Mouse (Mus musculus) brain, embryonic 14.5 days (tissue): ENCODE data around the gene Banf2. TPM values are rescaled to one million over a fixed set of nuclear protein-coding genes. Genes with fewer than 3 reads are reported as not detected.
A peak's percentile ranks its signal among the peaks of the same experiment; 100 is the strongest.

Experiments used
- DNase-seq: peaks from one replicate; pipeline ENCODE4 v3.0.0-alpha.2; 2011; ENCODE audit warnings: low read depth
- CTCF ChIP-seq: fragments of 200-500 bp; IDR thresholded peaks from 2 replicates; pipeline ENCODE4 v1.5.1; 2012; ENCODE audit warnings: inconsistent platforms, mild to moderate bottlenecking, moderate library complexity, borderline replicate concordance; ENCODE audit not compliant: insufficient read depth, insufficient read length; ENCODE audit errors: extremely low read depth
- POLR2A ChIP-seq: fragments of 200-500 bp; IDR thresholded peaks from 2 replicates; pipeline ENCODE4 v1.6.1; 2012; ENCODE audit warnings: mild to moderate bottlenecking, inconsistent platforms, borderline replicate concordance; ENCODE audit not compliant: poor library complexity, insufficient read depth, insufficient read length, severe bottlenecking; ENCODE audit errors: extremely low read depth
- polyA plus RNA-seq: library from polyadenylated mRNA; depleted of rRNA; stranded (reverse); fragments of >200 nt; gene quantifications from 2 replicates; pipeline ENCODE4 v1.2.3, GENCODE M21; 2012; rRNA removed

Banf2 gene
- polyA plus RNA-seq, result not detected in 2 replicates

DNA sequence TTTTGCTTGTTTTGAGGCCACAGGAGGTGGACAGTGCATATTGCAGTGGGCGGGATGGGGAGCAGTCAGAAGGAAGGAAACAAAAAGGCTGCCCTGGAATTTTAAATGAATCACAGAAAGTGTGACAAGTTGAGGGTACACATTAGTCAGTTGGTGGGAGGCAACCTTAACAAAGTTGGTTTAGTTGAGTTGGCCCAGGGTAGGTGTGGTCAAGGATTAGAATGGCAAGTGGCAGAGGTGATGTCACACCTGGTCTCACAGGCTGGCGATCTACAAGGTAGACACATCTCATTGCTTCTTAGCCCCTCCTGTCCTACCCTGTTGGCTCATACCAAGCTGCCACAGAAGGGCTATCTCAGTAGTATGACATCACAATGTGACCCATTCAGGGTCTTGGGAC lies at the start of gene Banf2:
Gene Banf2 (plus strand): TSS at position 396 of the 400 bp plus-strand sequence.
- no peak for TF ChIP-seq CTCF
- no peak for DNase-seq

DNA sequence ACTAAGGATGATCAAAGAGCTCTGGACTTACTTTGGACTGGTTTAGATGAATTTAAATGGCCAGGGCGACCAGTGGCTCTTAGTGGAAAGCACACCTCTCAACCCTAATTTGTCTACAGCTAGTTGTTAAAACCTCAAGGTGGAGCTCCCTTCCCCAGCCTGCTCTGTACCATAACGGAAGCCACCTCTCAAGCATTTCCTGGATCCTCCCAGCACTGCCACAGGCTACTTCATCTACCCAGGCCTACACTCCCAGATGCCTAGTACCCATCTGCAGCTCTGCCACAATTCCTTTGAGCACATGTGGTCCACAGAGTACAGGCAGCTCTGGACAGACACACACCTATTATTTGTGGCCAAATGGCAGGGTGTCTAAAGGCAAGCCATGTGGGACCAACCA lies 49.4 kb upstream of the Banf2 start:
- DNase-seq, result no peak
- TF ChIP-seq POLR2A (no peak), CTCF (no peak)

DNA sequence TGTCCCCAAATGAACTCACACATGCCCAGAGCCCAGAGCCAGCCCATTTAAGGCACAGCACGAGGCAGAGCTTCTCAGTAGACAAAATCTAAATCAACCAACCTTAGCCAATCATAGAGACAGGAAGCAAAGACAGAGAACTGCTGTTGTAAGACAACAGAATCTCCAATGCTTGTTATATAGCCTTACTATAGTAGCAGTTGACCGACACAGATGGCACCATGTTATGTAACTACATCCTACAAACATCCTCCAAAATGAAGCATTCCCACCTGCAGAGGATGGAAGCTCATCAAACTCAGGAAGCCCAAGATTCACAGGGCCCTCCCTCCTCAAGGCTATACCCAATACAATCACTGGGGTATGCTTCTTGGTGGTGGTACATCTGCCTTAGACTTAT lies 45.4 kb upstream of the Banf2 start:
- no peak for DNase-seq
- TF ChIP-seq POLR2A, result no peak
- TF ChIP-seq CTCF, result no peak

DNA sequence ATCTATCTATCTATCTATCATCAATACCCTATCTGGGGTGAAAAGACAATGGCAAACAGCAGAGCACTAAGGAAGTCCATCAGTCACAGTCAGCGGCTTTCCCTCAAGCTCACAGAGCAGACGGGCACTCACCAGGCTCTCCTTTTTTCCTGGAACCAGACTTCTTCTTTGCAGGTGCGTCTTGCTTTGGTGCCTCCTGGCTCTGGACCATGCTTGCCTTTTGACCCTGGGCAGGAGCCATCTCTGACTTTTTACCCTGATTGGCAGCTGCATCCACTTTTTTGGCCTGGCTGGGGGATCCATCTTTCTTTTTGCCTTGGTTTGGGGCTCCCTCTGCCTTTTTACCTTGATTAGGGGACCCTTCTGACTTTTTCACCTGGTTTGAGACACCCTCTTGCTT lies 44.8 kb upstream of the Banf2 start:
- DNase-seq, result no peak
- no peak for TF ChIP-seq POLR2A
- TF ChIP-seq CTCF, result no peak

DNA sequence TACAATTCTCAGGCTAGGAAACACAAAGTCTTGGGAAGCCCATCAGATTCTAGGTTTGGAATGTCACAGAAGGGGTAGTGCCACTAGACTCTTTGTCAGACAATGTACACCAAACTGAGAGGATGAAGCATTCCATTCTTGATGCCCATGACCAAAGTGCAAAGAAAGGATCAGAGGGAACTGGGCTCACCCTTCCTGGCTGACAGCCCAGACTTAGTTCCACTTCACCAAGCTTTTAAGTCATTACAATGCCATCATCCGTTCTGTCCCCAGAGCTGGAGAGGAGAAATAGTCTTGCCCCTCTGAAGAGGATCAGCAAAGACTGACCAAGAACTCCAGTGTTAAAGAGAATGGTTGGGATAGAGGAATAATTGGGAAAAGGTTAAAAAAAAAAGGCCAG lies 41.9 kb upstream of the Banf2 start:
- TF ChIP-seq POLR2A, result no peak
- no peak for TF ChIP-seq CTCF
- DNase-seq, result peak; percentile 51

DNA sequence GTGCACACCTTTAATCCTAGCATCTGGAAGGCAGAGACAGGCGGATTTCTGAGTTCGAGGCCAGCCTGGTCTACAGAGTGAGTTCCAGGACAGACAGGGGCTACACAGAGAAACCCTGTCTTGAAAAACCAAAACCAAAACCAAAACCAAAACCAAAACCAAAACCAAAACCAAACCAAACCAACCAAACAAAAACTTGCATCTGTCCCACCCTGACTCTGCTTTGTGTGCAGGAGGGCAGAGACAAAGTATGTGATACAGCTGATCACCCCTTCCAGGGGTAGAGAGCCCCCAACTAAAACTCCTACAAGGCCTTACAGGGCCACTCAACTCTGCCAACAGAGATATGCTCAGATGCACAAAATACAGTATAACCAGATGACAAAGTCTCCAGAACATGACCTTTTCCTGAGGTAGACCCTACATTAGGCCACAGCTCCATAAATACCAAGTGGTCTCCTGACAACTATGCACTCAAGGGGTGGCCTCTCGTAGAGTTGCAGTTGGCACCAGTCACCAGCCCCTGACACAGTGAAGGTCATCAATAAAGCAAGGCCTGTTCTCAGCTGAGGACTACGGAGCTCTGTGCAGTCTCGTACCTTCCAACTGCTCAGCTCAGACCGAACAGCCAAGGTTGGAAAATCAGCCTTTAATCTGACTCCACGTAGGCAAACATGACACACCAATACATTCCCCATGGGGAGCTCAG lies 40.7 kb upstream of the Banf2 start:
- no peak for DNase-seq
- TF ChIP-seq POLR2A, result no peak
- no peak for TF ChIP-seq CTCF

DNA sequence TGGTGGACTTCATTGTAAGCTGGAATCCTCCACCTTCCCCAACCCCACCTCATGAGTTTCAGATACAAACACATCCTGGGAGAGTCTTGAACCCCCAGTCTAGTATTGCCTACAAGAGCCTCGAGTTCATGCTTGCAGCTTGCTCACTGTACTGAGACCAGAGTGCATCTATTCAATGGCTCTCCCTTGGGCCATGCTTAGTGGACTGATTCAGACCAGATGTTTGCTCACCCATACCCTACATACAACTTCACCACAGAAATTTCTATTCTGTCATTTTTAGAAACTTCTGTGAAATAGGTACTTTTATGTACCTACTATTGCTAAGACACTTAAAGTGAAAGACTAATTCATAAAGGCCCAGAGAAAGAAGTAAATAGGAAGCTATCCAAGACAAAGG lies 39.9 kb upstream of the Banf2 start:
- no peak for TF ChIP-seq POLR2A
- TF ChIP-seq CTCF, result no peak
- DNase-seq, result no peak

DNA sequence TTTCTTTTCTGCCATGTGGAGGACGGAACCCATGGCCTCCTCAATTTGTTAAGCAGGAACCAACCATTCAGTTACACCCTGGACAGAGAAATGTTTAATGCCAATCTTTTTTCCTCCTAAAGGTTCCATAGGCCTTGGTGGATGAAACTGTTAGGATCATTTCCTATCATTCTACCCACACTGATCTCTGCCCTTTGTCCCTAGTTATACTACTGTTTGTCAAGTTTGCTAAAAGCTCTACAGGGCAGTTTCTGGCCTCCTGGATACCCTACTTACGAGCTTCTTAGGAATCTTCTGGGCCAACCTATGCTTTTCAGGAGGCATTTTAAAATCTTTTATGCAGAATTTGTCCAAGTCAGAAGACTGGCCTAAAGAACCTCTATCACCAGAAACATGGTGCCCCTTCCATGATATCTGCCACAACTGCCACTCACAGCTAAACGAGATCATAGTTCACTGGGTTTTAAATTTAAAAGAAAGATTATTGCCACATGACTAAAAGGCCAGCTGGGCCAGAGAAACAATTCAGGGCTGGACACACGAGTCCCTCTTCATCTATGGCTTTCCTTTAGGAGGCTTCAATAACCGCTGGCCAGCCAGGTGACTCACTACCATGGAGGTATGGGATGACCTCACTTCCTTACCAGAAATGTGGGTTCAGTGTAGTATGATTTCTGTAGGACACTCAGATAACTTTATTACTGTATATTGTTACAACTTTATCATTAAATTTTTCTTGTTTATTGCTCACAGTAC lies 30.5 kb upstream of the Banf2 start:
- no peak for DNase-seq
- TF ChIP-seq POLR2A (no peak), CTCF (no peak)

DNA sequence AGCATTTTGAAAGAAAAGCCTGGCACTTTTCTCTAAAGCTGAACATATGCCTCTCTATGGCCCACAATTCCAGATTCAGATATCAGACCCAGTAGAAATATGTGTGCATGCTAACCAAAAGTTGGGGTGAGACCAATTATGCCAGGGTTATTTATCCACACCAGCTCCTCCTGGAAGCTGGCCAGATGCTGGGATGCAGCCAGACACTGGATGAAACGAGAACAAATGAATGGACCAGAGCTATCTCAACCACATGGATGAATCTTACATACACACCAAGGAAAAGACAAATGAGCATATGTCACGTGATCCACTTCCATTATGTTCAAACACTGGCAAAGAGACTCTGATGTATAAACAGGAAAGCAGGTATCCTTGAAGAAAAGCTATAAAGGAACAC lies 29.3 kb upstream of the Banf2 start:
- peak; percentile 59 for DNase-seq
- TF ChIP-seq CTCF (no peak), POLR2A (no peak)

DNA sequence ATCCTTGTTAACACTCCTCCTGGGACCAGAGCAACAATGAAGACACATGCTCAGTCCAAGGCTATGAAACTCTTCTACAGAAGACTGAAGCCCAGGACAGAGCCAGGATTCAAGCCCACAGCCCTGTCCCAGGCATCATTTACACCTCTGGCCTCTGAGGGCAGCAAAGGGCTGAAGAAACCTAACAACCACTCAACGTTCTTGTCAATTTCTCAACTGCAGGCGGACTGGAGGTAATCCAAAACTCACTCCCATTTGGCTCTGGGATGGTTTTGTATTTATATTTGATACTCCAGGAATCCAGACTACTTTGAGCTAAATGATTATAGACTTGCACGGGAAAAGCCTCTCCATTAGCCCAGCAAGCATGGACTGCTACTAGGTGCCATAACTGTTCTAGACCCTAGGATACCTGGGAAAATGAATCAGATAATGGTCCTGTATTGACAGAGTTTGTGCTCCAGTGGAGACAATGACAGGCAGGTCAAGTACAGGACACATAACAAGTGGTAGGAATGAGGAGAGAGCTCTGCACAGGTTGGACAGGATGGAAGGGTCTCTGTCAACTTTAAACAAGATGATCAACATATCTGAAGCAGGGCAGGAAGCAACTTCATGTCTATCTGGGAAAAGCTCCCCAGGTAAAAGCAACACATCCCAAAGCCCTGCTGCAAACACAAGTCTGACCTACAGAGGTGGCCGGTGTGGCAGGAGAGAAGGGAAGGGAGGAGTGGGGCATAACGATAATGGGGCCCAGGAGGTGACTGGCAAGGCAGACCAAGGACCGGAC lies 27.5 kb upstream of the Banf2 start:
- no peak for DNase-seq
- no peak for TF ChIP-seq CTCF
- no peak for TF ChIP-seq POLR2A

DNA sequence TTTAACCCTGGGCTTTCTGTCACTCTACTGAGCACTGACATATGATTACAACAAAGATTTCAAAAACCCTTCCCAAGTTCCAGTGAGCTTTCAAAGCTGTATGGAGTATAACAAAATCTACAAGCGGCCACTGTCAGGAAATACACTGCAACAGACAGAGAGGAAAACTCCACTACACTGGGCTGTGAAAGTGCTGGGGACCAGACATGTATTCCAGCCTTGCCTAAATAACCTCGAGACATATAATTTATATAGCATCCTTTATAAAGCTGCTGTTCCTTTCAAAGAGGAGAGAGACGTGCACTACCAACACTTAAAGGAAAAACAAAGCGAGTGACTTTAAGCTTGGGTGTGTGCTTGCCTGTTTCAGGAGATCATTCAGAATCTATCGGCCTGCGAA lies 26.2 kb upstream of the Banf2 start:
- no peak for DNase-seq
- TF ChIP-seq POLR2A (no peak), CTCF (no peak)
